Mouse (Mus musculus) gastrocnemius, postnatal 36 days (tissue): ENCODE measurements around the gene Gm21969. TPM values are rescaled to one million over a fixed set of nuclear protein-coding genes. Genes with fewer than 3 reads are reported as not detected.

Experiments
- DNase-seq, 2 experiments: peaks; one replicate each; pipeline ENCODE4 v3.0.0; 2022
- intact Hi-C: fragments of 180-260 bp; cut with DNase I; formaldehyde crosslinking; loops from one replicate; pipeline ENCODE4 v1.15.1; 2025
- total RNA-seq, 2 experiments: library from RNA; stranded (reverse); gene quantifications; 2 replicates each; pipeline ENCODE4 v1.2.3; 2021

Gm21969 gene
- total RNA-seq, 2 experiments from 2014 or later: not detected

- DNase-seq: no peak
- intact Hi-C loops: loop anchor here (5.0 kb wide), 1 partner anchor 42 kb away; no protein-coding TSS in a partner anchor
These were observed 11.7 kb downstream of the Gm21969 start for GRCm38 (mm10) chr4:139614524-139615260.

DNA sequence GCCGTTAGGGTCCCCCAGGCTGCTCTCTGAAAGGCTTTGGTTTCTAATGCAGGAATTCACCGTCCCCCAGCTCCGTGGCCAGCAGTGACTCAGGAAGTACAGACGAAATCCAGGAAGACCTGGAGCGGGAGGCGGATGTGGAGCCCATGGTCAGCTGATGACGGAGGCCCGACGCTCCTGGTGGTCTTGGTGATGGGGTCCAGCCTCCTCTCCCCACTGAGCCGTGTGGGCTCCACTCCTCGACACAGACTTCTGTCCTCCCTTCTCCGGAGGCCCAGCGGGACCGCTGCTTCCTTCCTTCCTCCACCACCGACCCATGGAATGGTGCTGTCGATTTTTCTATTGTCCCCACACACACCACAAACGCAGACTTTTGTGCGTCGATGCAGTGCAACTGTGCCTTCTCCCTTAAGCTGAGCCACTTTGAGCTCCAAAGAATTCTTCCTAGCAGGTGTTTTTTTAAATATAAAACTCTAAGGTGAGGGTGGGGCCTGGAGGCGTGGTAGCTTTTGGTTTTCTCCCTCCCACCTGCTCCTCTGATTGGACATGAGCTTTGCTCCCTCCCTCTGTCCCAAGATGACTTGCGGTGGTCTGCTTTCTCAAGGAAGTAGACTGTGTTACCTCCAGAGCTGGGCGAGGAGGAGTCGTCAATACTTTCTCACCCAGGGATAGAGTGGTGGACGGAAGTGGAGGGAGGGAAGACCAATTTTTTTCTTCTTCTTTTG lies 13.5 kb downstream of the Gm21969 start:
- DNase-seq: no peak
- intact Hi-C loops: no loop called here

GRCm38 (mm10) chr4:139617001-139617364 lies 14.0 kb downstream of the Gm21969 start:
- DNase-seq: no peak
- intact Hi-C loops: no loop called here

- DNase-seq: no peak
- intact Hi-C loops: no loop called here
These were observed 16.8 kb downstream of the Gm21969 start for GRCm38 (mm10) chr4:139619765-139620164.

DNA sequence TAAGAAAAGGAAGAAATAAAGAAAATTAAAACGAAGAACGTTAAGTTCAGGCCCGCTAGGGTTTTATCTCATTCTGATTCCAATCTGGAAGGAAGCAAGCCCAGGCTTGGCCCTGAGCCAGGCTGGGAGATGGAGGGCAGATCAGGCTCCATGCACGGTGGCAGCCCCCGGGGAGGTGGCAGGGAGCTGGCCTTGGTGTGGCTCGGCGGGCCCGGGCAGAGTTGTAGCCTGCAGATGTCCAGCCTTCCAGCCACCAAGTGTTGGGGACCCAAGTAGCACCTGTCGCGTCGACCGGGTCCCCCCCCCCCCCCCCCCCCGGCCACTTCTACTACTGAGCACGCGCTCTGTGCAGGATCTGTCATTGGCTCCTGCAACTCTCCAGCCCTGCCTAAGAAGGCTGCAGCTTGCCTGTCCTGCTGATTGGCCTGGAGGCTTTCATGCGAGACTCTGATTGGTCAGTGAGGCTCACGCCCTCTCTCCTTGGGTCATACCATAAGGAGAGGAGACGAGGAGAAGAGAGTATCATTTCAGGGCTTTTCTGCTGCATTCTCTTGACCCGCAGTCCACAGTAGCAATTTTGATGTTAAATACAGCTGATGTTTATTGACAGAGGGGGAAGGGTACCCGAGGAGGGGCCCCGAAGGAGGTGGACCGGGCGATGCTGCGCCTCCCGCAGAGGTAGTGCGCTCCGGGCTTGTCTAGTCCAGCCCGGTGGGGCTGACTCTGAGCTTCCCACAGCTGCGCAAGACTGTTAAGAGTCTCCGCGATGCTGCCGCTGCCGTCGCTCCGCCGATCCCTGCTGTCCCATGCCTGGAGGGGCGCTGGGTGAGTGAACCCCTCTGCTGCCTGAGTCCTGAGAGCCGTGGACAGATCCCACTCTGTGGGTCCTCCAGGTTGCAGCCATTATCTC lies 19.6 kb downstream of the Gm21969 start, which contains the start of gene Aldh4a1:
TSS of gene Aldh4a1 (plus strand) at position 494 of the 910 bp plus-strand sequence.
- DNase-seq: peak; percentile 81 to 85
- intact Hi-C loops: no loop called here

DNA sequence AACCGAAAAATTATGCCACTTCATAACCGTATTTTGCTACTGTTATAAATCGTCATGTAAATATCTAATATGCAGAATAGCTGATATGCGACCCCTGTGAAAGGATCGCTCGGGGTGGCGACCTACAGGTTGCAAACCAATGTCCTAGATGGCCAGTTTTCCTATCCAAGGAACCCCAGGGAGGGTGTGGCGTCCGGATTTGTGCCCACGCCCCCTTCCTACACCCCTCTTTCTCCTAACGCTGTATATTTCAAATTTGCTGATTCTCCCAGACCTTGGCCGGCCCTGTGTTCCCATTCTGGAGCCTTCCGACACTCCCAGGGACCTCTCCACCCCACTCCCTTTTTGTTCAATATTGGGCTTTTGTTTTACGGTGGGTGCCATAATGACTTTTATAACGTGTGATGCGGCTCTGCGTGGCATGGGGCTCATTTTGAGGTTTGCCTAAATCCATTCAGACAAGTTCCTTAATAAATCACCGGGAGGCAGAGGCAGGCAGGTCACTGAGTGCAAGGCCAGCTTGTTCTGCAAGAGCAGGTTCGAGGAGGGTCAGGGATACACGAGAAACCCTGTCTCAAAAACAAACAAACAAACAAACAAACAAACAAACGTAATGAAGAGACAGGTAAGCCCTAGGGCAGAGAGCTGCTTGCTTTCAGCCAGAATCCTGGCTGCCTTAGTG lies 20.6 kb downstream of the Gm21969 start:
- no peak for DNase-seq
- intact Hi-C loops: no loop called here

DNA sequence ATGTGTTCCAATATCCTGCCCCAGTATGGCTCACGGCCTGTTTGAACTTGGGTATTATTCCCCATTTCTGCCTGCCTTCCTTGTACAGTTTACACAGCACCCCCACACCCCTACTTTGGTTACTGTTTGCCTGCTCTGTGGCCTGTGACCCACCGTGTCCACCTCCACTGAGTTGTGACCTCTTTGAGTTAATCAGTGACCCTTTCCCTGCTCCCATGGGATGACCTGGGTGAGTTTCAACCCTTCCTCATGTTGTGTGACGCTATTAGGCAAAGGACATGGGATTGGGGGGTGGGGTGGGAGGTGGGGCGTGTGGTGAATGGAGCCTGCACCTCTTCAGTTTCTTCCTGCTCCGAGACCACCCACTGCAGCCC lies 21.1 kb downstream of the Gm21969 start:
- no peak for DNase-seq
- intact Hi-C loops: no loop called here

- intact Hi-C loops: no loop called here
- DNase-seq: no peak
These were observed 21.7 kb downstream of the Gm21969 start for GRCm38 (mm10) chr4:139624706-139625105.

DNA sequence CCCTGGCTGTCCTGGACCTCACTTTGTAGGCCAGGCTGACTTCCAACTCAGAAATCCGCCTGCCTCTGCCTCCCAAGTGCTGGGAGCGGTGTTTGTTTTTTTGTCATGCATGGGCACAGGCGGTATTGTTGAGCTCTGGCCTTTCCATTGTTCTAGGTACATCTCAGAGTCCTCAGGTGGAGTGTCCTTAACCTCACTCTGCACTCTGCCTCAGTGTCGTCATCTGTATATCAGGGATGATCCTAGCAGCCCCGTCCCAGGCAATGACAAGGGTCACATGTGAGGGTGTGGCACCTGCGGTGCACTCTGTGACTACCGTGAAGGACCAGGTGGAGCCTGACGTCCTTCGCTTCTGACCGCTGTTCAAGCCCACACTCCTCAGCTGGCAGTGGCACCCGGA lies 24.4 kb downstream of the Gm21969 start:
- intact Hi-C loops: no loop called here
- DNase-seq: no peak

DNA sequence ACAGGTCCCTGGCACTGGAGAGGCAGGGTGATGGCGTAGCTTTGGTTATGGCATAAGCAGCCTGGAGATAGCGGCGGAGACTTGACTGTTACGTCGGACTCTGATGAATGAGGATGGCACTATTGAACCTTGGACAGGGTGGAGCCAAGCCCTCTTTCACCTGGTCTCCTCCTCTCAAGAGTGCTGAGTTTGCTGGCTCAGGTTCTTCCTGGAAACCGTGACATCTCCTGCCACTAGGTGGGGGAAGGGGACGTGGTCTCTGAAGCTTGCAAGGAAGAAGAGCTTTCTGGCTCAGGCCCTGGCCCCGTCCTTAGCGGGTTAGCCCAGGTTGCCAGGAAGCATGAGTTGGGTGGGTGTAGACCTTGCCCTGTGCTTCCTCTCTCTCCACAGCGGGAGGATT lies 27.2 kb downstream of the Gm21969 start:
- intact Hi-C loops: no loop called here
- DNase-seq: no peak

- intact Hi-C loops: no loop called here
- no peak for DNase-seq
These were observed 28.2 kb downstream of the Gm21969 start for GRCm38 (mm10) chr4:139631141-139631540.

DNA sequence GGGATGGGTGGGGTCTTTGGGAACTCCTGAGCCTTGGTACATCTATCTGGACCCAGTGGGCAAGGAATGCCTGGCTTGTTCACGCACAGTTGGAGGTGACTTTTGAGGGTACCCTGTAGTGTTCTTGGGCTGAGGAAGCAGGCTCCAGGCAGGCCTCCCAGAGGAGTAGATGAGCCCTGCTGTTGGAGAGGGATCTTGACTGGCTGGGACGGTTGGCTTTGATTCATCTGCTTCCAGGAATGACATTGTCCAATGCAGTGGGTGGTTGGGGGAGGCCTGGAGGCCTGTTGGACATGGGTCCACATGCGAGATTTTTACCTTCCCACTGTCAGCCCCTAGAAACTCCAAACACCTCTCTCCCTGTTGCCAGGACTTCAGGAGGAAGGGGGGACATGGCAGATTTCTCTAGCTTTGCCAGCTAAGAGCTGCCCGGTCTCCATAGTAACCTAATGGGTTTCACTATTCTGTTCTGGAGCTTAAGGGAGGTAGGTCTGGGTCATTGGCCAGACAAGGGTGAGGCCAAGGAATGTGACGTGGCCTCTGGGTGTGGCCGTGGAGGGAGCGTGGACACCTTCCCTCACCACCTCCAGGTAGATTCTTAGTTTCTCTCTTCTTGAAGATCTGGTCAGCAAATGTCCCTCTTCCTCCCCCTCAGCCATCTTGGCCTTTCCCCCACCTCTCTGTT lies 28.7 kb downstream of the Gm21969 start:
- intact Hi-C loops: no loop called here

DNA sequence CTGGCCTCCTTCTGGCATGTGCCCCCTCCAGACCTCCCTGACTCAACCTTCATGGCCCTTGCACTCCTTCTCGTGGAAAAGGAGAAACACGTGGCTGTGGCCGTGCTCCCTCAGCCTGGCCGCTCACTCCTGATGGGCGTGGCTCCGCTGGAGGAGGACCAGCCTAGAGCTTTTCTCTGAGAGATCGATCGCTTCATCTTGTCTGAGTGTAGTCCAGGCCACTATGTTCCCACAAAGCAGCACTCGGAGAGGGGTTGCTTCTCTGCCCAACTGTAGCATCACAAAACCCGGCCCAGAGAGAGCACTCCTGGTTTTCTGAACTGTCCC lies 29.2 kb downstream of the Gm21969 start:
- intact Hi-C loops: no loop called here
- DNase-seq: no peak

More for the DNA sequence above, 28.7 kb downstream of the Gm21969 start:
- no peak for DNase-seq

DNA sequence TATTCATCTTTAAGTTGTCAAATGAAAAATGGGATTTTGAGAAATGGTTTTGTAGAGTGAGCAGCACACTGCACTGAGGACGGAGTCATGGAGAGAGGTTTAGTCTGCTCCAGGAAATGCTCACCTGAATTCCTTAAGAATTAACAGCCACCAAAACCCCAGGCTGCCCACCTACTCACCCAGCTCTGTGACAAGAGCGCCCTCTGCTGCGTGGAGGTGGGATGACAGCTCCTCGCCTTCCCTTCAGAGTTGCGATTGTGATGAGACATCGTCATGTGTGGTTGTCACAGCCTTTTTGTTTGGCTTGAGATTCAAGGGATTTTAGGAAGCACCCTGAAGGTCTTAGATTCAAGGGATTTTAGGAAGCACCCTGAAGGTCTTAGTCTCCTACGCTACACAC lies 33.4 kb downstream of the Gm21969 start:
- DNase-seq: peak; percentile 43 to 62
- intact Hi-C loops: loop anchor here (2.0 kb wide), 1 partner anchor 168 kb away; no protein-coding TSS in a partner anchor

GRCm38 (mm10) chr4:139637847-139638246 lies 34.9 kb downstream of the Gm21969 start:
- intact Hi-C loops: loop anchor here (2.0 kb wide), 1 partner anchor 169 kb away; no protein-coding TSS in a partner anchor
- no peak for DNase-seq

GRCm38 (mm10) chr4:139638356-139638755 lies 35.4 kb downstream of the Gm21969 start:
- intact Hi-C loops: no loop called here
- DNase-seq: no peak

DNA sequence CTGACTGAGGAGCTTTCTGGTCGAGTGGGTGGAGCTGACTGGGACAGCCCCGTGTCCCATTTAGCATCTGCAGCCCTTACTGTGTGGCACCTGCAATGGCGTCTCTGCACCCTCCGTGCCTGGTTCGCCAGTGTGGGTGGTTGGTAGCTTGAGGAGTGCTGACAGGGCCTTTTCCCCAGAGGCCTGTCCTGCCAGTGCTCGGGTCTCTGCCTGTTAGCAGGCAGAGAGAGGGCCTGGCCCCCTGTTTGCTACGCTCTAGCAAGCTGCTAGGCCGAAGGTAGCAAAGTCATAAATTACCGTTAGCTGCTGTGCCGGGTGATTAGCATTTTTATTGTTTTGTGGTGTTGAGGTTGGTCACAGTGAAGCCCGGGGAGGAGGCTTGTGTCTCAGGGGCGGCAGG lies 36.8 kb downstream of the Gm21969 start:
- DNase-seq: no peak
- intact Hi-C loops: no loop called here

DNA sequence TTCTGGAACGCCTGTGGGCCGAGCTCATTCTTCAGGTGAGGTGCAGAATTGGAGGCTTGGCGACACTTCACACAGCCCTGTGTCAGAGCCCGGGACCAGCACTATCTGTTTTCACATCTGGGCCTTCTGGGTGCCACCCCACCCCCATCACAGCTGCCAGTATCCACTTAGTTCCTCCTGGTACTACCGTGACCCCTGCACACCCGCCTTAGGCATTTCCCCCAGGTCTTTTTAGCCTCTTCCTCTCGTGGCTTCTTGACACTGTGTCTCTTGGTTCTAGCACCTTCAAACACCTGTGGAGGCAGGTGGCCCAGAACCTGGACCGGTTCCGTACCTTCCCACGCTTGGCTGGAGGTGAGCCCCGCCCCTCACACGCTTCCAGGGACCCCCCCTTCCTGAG lies 37.3 kb downstream of the Gm21969 start:
- no peak for DNase-seq
- intact Hi-C loops: no loop called here

DNA sequence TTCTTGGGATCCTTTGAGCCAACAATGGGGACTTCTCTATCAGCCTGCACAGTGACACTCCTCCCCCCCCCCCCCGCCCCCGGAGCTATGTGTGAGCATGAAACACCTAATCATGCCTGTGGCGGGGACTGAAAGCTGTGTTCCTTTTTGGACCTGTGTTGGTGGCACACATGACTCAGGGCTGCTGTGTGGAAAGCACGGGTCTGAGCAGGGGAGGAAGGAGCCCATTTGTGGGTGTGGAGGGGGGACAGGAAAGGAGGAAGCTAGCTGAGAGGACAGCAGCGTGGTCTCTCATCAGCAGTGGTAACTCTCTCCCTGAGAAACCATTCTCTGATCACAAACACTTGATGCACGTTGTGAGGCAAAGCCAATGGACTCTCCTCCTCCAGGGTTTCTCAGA lies 37.8 kb downstream of the Gm21969 start:
- intact Hi-C loops: no loop called here
- DNase-seq: no peak
